Mouse (Mus musculus) right cerebral cortex, postnatal 10 days (tissue): Measurements from ENCODE around the gene Cnot1.
A peak's percentile ranks its signal among the peaks of the same experiment; 100 is the strongest.

Experiments
- DNase-seq, 2 experiments: peaks; one replicate each; pipeline ENCODE4 v3.0.0; 2021; ENCODE audit warnings: low spot score in 2 of 2

The Cnot1 gene

DNA sequence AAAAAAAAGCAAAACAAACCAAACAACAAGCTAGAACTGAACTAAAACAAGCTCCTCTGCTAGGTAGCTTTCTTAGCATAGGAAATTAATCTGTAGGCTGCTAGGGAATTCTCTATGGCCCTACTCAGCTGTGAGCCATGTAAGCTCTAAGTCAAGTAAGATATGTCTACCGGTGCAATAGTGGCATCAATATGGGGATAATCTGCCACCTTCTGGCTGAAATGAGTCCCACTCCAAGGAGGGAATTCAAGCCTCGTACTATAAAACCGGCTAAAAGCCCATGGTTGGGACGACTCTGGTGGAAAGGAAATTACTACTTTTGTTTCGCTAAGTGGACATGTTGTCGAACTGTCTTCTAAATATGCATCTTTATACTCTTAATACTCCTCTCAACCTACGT, 68.7 kb downstream of the Cnot1 start:
- DNase-seq, result peak in 1 of 2 experiments; percentile 30

DNA sequence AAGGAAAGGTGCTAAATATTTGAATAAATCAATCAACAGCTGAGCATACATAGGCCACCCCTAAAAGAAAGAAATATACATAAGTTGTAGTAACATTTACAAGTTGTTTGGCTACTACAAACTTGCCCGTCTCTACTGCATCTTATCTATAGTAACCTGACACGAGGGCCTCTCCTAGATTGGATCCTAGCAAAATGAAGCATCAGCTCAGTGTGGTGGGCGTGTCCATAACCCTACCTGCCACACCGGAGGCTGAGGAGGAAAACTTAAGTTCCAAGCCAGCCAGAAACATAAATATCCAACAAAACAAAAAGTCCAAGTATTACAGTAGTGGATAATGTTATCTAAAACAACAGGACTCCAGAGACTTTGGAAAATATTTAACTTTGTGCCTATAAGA, 79.6 kb downstream of the Cnot1 start:
- DNase-seq, result no peak

- DNase-seq, result peak in 1 of 2 experiments; percentile 54
Measured at GRCm38 (mm10) chr8:95716546-95717335, 90.5 kb downstream of the Cnot1 start.

DNA sequence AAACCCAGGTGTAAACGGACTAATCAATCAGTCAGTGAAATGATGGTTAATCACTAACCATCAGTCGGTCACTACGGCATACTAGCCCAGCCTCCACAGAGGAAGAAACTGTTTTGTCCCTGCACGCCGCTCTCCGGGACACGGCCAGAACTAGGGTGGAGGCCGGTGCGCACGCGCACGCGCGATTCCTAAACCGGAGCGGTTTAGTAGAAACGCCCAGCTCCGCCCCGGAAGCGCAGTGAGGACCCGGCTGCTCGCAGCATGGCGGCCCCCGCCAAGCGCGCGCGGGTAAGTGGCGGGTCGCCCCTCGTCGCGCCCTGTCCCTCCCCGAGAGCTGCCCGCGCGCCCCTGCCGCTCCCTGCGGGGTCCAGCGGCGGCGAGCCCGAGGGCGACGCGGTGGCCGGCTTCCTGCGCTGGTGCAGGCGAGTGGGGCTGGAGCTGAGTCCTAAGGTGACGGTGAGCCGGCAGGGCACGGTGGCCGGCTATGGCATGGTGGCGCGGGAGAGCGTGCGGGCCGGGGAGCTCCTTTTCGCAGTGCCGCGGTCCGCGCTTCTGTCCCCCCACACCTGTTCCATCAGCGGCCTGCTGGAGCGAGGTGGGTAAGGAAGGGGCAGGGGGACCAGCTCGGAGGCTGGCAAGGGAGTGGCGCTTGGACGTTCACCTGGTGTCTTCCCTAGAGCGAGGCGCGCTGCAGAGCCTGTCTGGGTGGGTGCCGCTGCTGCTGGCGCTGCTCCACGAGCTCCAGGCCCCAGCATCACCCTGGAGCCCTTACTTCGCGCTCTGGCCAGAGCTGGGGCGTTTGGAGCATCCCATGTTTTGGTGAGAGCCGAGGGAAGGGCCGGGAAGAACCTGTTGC, 91.4 kb downstream of the Cnot1 start, which contains the start of gene Setd6:
Gene Setd6 (plus strand): TSS at position 206 of the 856 bp plus-strand sequence.
- DNase-seq, result peak; percentile 91 to 92

DNA sequence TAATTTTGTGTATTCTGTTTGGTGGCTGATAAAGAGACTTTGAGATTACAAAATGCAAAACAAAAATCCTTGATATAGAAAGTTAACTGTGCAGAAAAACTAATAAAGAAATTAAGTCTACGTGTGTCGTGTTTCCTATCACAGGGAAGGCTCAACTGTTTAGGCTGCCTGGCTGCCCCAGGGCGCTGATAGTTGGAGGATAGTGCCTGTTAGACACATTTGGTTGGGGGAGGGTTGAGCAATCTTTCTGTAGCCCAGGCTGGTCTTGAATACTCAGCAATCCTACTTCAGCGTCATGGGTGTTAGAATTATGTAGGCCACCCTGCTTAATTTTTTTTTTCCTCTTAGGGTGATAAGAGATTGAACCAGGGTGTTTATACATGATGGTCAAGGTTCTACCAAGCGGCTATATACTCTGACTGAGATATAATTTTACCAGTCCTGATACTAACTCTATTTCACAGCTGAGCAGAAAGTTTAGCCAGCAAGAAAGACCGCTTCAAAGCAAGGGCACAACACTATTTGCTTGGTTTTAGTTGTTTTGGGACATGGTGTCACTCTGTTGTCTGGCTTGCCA, 92.3 kb downstream of the Cnot1 start:
- peak in 1 of 2 experiments; percentile 40 for DNase-seq

GRCm38 (mm10) chr8:95714367-95714766, 92.9 kb downstream of the Cnot1 start:
- peak in 1 of 2 experiments; percentile 29 for DNase-seq

DNA sequence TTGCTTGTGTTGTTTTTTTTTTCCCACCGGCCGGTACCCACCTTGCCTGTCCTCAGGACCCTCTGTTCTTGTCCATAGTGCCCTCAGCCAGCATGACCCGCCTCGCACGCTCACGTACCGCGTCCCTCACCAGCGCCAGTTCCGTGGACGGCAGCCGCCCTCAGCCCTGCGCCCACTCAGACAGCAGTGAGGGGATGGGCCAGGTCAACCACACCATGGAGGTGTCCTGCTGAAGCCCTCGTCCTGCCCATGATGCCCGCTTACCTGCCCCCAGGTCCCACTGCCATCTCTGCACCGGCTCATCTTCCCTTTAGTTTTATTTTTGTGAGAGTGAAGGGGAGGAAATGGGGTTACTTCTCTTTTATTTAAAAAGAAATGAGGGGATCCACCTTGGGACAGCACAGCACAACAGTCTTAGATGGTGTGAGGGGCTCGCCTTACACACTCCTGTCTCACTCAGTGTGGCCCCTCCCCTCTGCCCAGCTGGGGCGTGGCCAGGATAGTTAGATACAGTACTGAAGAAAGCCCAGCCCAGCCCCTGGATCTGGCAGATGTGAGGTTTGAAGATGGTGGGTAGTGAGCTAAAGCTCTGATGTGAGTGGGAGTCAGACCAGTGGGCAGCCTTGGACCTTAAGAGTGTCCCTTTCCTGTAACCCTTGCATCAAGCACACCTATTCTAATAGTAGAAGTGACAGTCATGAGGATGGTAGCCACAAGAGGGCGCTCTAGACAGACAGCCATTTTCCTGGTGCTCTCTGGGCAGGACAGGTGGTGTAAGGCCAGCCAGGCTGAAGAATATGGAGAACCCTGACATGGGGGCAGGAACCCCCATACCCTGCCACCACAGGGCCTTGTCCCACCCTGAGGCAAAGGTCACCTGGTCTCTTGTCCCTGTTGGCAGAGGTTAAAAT, 93.9 kb downstream of the Cnot1 start:
- DNase-seq, result peak; percentile 68 to 71

DNA sequence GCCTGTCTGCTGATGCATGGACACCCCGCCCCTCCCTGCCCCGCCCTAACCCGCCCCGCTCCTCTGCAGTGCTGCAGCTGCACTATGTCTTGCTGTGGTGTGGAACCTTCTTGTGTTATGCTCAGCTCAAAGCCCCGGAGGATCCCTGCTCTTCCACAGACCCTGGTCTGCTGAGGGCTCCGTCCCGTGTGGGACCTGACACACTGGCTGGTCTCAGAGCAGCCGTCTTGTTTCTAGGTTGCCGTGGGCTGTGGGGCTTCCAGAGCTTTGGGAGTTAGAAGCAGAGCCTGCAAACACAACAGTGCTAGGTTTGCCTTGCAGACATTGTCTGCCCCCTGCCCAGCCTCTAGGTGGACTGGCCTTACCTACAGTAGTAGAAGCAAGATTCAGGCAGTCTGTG, 94.9 kb downstream of the Cnot1 start:
- peak; percentile 19 to 33 for DNase-seq

DNA sequence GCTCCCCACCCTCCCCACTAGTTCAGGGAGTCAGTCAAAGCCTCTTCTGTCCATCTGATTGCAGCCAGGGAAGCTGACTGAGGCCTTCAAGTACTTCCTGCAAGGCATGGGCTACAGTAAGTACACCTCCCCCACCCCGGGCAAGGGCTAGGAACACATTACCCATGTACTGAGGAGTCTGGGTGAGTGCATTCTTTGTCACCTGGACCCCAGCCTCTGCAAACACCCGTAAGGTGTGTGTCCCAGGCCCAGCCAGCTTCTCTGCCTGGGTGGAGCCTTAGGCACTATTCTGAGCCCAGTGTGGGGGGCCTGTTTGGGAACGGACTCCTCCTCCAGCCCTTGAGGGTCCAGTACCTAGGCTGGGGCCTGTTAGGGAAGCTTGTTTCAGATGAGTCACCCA, 96.2 kb downstream of the Cnot1 start:
- DNase-seq, result peak; percentile 30 to 33

- peak; percentile 28 to 30 for DNase-seq
Measured at GRCm38 (mm10) chr8:95709579-95709978, 97.7 kb downstream of the Cnot1 start.

GRCm38 (mm10) chr8:95704538-95704937, 102.7 kb downstream of the Cnot1 start:
- peak; percentile 31 to 43 for DNase-seq

DNA sequence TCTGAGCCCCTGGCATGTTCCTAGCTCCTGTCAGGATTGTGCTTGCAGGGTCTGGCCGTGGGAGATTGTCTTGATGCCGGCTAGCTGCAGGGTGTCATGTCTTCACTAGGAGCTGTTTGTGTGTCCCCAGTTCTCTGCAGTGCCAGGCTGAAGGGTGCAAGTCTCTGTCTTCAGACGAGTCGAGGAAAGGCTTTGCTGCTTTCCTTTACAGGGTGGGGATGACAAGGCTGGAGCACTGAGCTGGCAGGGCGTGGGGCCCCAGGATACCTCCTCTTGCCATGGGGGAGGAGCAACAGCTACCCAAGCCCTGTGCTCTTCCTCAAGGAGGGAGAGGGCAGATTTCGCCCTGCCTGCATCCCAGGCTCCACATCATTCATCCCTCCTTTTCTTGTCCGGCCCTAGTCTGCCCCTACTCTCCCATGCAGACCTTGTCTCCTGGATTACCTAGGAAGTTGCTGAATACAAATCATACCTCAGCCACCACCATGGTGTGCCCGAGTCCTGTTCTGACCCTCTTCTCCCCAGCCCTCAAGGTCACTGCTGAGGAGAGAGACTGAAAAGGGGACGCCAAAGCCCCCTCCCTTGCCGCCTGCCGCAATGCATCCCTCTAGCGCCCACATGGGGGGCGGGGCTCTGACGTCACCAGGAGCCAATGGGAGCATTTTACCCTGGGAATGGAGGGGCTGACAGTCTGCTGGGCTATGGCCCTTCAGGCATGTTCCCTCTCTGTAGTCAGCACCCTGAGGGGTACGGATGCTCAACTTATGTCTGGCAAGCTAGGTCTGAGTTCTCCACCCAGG, 103.6 kb downstream of the Cnot1 start:
- peak; percentile 94 for DNase-seq

DNA sequence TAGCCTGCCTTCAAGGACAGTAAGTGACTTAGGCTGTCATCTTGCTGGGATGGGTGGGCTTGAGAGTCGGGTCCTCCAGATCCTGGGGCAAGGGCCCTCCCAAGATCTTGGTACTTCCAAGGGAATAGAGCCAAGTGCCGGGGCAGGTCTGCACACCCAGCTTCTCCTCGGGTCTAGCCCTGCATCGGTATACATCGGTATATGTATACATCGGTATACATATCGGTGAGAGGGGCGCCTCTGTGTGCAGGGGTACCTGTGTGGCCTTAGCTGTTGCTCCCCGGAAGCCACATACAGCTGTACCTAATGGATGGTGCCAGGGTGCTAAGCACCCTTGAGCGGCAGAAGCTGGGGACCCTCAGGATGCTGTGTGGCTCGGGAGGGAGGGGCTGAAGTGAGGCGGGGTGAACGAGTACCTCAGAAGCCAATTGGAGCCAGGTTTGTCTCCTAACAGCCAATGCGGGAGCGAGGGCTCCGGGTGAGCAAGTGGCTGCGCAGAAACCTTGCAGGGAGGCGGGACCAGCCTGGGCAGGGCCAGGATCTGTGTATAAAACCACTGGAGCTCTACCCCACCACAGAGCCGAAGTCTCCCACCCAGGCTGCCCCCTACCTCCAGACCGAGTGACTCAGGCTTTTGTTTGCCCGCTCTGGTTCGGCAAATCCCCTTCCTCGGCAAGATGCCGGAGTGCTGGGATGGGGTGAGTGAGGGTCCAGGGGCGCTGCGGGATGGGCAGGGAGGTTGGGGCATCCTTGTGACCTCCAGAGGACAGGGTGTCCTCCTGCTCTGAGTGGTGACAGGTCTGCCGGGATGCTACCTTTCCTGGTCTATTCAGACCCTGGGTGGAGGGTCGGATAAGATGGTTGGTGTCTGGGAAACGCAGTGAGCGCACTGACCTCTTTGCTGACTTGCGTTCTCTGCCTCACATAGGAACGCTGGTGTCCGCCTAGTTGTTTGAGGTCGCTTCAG, 104.5 kb downstream of the Cnot1 start:
- DNase-seq, result peak; percentile 97 to 98

DNA sequence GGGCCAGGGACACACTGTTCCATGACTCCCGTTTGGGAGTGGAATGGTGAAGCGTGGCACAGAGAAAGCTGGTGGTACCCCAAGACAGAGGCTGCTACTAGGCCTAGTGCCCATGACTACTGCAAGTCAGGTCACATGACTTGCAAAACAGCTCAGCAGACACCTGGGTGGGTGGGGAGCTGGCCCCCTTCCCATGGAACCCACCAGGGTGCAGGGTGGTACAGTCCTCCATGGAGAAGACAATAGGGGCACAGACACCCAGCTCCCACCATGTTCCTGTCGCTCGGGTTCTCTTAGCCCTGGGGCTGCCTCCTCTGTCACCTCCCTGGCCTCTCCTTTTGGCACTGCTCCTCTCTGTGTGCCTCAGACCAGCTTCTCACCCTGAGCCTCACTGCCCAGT, 105.5 kb downstream of the Cnot1 start:
- DNase-seq, result peak in 1 of 2 experiments; percentile 49

- peak; percentile 89 to 94 for DNase-seq
Measured at GRCm38 (mm10) chr8:95700282-95700681, 107.0 kb downstream of the Cnot1 start.

DNA sequence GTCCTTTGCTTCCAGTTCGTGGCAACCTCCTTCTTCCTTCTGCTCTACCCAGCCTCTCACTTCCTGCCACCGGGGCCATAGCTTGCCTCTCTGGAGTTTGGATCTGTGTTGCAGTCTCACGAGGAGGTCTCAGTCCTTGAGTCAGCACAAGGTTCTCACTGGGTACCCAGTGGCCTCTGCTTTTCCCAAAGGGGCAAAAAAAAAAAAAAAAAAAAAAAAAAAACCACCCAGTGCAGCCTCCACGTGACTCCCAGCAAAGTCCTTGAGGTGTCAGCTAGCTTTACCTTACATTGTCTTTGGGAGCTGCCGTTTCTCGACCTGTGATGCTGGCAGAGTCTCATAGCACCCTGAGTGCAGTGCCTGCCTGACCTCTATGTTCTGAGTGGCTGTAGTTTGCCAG, 109.1 kb downstream of the Cnot1 start:
- DNase-seq, result no peak

GRCm38 (mm10) chr8:95697128-95697527, 110.1 kb downstream of the Cnot1 start:
- DNase-seq, result peak; percentile 90 to 94

DNA sequence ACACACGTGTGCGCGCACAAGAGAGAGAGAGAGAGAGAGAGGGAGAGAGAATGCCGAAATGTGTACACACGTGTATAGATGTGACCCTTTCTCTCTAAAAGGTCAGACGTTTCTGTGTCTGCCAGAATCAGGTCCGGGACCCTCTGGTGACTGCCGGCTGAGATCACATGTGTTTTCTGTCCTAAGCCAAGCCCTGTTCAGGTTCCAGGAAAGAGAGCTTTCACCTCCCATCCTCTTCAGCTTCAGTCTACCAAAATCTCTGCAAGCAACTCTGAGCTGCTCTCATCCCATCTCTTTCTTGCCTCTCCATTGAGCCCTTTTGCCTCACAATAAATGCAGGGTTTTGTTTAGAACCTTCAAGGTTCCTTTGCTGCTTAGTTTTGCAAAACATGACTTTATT, 110.6 kb downstream of the Cnot1 start:
- DNase-seq, result no peak

DNA sequence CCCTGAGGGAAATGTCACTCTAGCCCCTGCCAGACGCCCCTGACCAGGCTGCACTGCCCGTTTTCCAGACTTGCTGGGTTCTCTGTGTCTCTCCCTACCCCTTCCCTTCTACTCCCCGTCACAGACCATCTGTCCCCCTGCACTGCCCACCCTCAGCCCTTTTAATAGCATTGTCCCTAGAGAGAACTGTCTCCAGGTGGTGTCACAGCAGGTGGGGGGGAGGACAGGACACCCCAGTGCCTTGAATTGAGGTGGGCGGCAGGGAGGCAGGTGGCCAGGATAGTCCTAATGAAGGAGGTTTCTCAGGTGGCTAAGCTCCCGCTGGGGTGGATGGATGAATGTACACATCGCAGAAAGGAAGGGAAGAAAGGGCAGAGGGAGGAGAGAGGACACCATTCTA, 112.6 kb downstream of the Cnot1 start:
- DNase-seq, result peak; percentile 63 to 72
